In genomic region chr2:119046649-119047611, GRCm38 (mm10) we compare ENCODE assay signal across 7 mouse cellular contexts. TPM values are rescaled to one million over a fixed set of nuclear protein-coding genes. Genes with fewer than 3 reads are reported as not detected.
DNase-seq lines count a peak whose midpoint lies in the region; ATAC-seq lines count a peak whose summit lies in the region.

Gene Knl1, plus strand, starts transcription at chr2:119047119.

- peak; percentile 95 for ATAC-seq in embryonic facial prominence, embryonic 11.5 days (replicated peaks; ENCODE audit: insufficient number of reproducible peaks, low FRiP score, low TSS enrichment, low read depth)
- peak; percentile 95 for ATAC-seq in limb, embryonic 11.5 days (ENCODE audit: insufficient number of reproducible peaks, low FRiP score, low TSS enrichment, low read depth)
- peak; percentile 96 for ATAC-seq in midbrain, embryonic 14.5 days (ENCODE audit: low FRiP score, low TSS enrichment)

- H3K4me2 ChIP-seq in embryonic facial prominence, embryonic 11.5 days (ENCODE audit: low read depth, low read length): peak within 1 kb of the TSS; percentile 42
- H3K4me2 ChIP-seq in limb, embryonic 11.5 days (ENCODE audit: low read depth, severe bottlenecking): peak within 1 kb of the TSS; percentile 57
- H3K4me2 ChIP-seq in midbrain, embryonic 14.5 days (ENCODE audit: low read length): peak within 1 kb of the TSS; percentile 62

- H3K9me3 ChIP-seq in embryonic facial prominence, embryonic 11.5 days (replicated peaks; ENCODE audit: control insufficient read depth, low read length): no peaks in the 10 kb centered on the region
- no peaks in the 10 kb centered on the region for H3K9me3 ChIP-seq in limb, embryonic 11.5 days (ENCODE audit: control insufficient read depth, low read length)
- no peaks in the 10 kb centered on the region for H3K9me3 ChIP-seq in midbrain, embryonic 14.5 days (ENCODE audit: control insufficient read depth, low read length)

- peak; percentile 94 for DNase-seq in adrenal gland, postnatal 14 days
- peak; percentile 97 for DNase-seq in embryonic facial prominence, embryonic 11.5 days (ENCODE audit: low spot score)
- DNase-seq in heart, adult 11 months: peak; percentile 98
- DNase-seq in kidney, adult 18-20 months: peak; percentile 98
- peak; percentile 100 for DNase-seq in limb, embryonic 11.5 days (ENCODE audit: low spot score)
- DNase-seq in midbrain, embryonic 14.5 days: peak; percentile 97
- peak; percentile 79 to 90 for DNase-seq in spleen, adult 18-20 months

- H3K9ac ChIP-seq in embryonic facial prominence, embryonic 11.5 days (replicated peaks; ENCODE audit: low read length): peak within 1 kb of the TSS; percentile 76
- H3K9ac ChIP-seq in limb, embryonic 11.5 days (ENCODE audit: low read length): peak within 1 kb of the TSS; percentile 78
- H3K9ac ChIP-seq in midbrain, embryonic 14.5 days (replicated peaks; ENCODE audit: low read length): peak within 1 kb of the TSS; percentile 44

- WGBS in embryonic facial prominence, embryonic 11.5 days: under 1% methylated on average over 77 of the region's 77 CpGs
- WGBS in limb, embryonic 11.5 days: 1% methylated on average over 77 of the region's 77 CpGs
- WGBS in midbrain, embryonic 14.5 days: under 1% methylated on average over 77 of the region's 77 CpGs

- H3K36me3 ChIP-seq in embryonic facial prominence, embryonic 11.5 days (replicated peaks; ENCODE audit: control insufficient read depth, insufficient read depth, low read depth, low read length): no peaks in the 10 kb centered on the region
- H3K36me3 ChIP-seq in limb, embryonic 11.5 days (ENCODE audit: control insufficient read depth, insufficient read depth, low read length): no peaks in the 10 kb centered on the region
- H3K36me3 ChIP-seq in midbrain, embryonic 14.5 days (ENCODE audit: control insufficient read depth, insufficient read depth, low read length): no peaks in the 10 kb centered on the region

- no peaks in the 10 kb centered on the region for H3K4me1 ChIP-seq in embryonic facial prominence, embryonic 11.5 days (ENCODE audit: control insufficient read depth, insufficient read depth, low read length)
- 0 out of 2 replicates have a peak, but pooled peaks cover 1% of the 10 kb centered on the region for H3K4me1 ChIP-seq in limb, embryonic 11.5 days (ENCODE audit: control insufficient read depth, insufficient read depth, low read length)
- no peaks in the 10 kb centered on the region for H3K4me1 ChIP-seq in midbrain, embryonic 14.5 days (ENCODE audit: control insufficient read depth, insufficient read depth, low read length)

- H3K27me3 ChIP-seq in embryonic facial prominence, embryonic 11.5 days (ENCODE audit: control insufficient read depth, insufficient read depth, low read length): no peaks in the 10 kb centered on the region
- no peaks in the 10 kb centered on the region for H3K27me3 ChIP-seq in limb, embryonic 11.5 days (ENCODE audit: control insufficient read depth, insufficient read depth, low read length)
- H3K27me3 ChIP-seq in midbrain, embryonic 14.5 days (ENCODE audit: control insufficient read depth, insufficient read depth, low read length): no peaks in the 10 kb centered on the region

- peak within 1 kb of the TSS; percentile 77 for H3K27ac ChIP-seq in embryonic facial prominence, embryonic 11.5 days (replicated peaks; ENCODE audit: low read depth, low read length)
- H3K27ac ChIP-seq in limb, embryonic 11.5 days (replicated peaks; ENCODE audit: low read depth, low read length): peak within 1 kb of the TSS; percentile 90
- H3K27ac ChIP-seq in midbrain, embryonic 14.5 days (replicated peaks; ENCODE audit: low read depth, low read length): peak within 1 kb of the TSS; percentile 46

- peak within 1 kb of the TSS; percentile 74 for H3K4me3 ChIP-seq in embryonic facial prominence, embryonic 11.5 days (ENCODE audit: low read depth, low read length)
- H3K4me3 ChIP-seq in limb, embryonic 11.5 days (ENCODE audit: low read depth, low read length): peak within 1 kb of the TSS; percentile 78
- H3K4me3 ChIP-seq in midbrain, embryonic 14.5 days (replicated peaks; ENCODE audit: low read depth, low read length): peak within 1 kb of the TSS; percentile 44

RNA-seq across cellular contexts. Expression of gene Knl1, which starts in this region (rescaled TPM):
- 8.1 and 8.3 TPM in 2 replicates for total RNA-seq in adrenal gland, postnatal 14 days (2021)
- polyA plus RNA-seq in embryonic facial prominence, embryonic 11.5 days (2014; fragmentation: Nextera tagmentation; extraction: Ambion mirVana): 40.8 and 43.2 TPM in 2 replicates
- 38.4 and 40.4 TPM in 2 replicates for polyA plus RNA-seq in limb, embryonic 11.5 days (2014; fragmentation: Nextera tagmentation; extraction: Ambion mirVana)
- 7.1 and 11.4 TPM in 2 replicates for polyA plus RNA-seq in midbrain, embryonic 14.5 days (2014; fragmentation: Nextera tagmentation; extraction: Ambion mirVana)

Comparison
In these comparisons a context has a peak if more than half of its experiments do, and no peak if none do; other contexts are left out.
1. Peak in every context shown above with its lines: DNase-seq, ATAC-seq, H3K4me3 ChIP-seq and H3K27ac ChIP-seq.